Mouse (Mus musculus) megakaryocyte, embryonic 14.5 days (primary cell): Measurements from ENCODE around the gene Tfeb.

ENCODE experiments used
- FLI1 ChIP-seq: IDR thresholded peaks from 2 replicates; pipeline ENCODE4 v1.6.1; 2012; ENCODE audit warnings: low read length, inconsistent platforms, mixed read lengths
- GATA1 ChIP-seq: IDR thresholded peaks from 3 replicates; pipeline ENCODE4 v1.6.1; 2012; ENCODE audit warnings: mixed read lengths, low read length, inconsistent platforms, borderline replicate concordance

- TF ChIP-seq FLI1, result no peak
- no peak for TF ChIP-seq GATA1
Observed at GRCm38 (mm10) chr17:47797383-47797782, 60.6 kb downstream of the Tfeb start.
